Mouse (Mus musculus): Measurements from ENCODE around the gene Gm20388. TPM values are rescaled to one million over a fixed set of nuclear protein-coding genes. Genes with fewer than 3 reads are reported as not detected.
"Not testable (repeated sequence)": the region's sequence is repeated elsewhere in the genome, so short reads cannot be mapped to it uniquely, and the experiment has no call there.

Gm20388 gene
- polyA plus RNA-seq, 1 experiment from 2014 or later = not detected

- peaks cover 41% of the 10 kb centered on the region for H3K4me1 ChIP-seq
Measured at GRCm38 (mm10) chr8:123414255-123414654, 3503.6 kb downstream of the Gm20388 start.

DNA sequence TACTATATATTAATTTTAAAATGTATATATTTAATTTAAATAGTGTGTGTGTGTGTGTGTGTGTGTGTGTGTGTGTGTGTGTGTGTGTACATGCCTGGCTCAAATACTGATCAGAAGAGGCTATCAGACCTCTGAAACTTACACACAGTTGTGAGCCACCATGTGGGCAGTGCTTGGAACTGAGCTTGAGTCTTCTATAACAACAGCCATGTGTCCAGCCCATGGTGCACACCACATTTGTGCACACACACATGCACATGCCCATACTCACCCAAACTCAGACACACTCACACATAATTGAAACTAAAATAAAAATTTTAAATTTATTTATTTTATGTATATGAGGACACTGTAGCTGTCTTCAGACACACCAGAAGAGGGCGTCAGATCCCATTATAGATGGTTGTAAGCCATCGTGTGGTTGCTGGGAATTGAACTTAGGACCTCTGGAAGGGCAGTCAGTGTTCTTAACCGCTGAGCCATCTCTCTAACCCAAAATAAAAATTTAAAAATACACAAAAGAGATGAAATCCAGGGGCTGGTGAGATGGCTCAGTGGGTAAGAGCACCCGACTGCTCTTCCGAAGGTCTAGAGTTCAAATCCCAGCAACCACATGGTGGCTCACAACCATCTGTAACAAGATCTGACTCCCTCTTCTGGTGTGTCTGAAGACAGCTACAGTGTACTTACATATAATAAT is 3504.5 kb downstream of the Gm20388 start:
- peaks cover 32% of the 10 kb centered on the region for H3K4me1 ChIP-seq
- peak overlapping the region; percentile 88 for H3K4me2 ChIP-seq (replicated peaks)
- not testable (repeated sequence) for H3K27me3 ChIP-seq; ATAC-seq (replicated peaks); H3K9me3 ChIP-seq; H3K27ac ChIP-seq (replicated peaks); H3K9ac ChIP-seq (replicated peaks)
- 85% methylated on average over 5 of the region's 5 CpGs for WGBS
- peaks cover 26% of the 10 kb centered on the region for H3K36me3 ChIP-seq
- peak overlapping the region; percentile 95 for H3K4me3 ChIP-seq

More at GRCm38 (mm10) chr8:123414255-123414654, 3503.6 kb downstream of the Gm20388 start:
- no peak for ATAC-seq (replicated peaks)
- H3K27ac ChIP-seq (replicated peaks) = peak overlapping the region; percentile 95
- peak overlapping the region; percentile 99 for H3K9ac ChIP-seq (replicated peaks)
- H3K9me3 ChIP-seq = no peaks in the 10 kb centered on the region
- H3K27me3 ChIP-seq = no peaks in the 10 kb centered on the region
- WGBS = 16% methylated on average over 9 of the region's 9 CpGs
- peak overlapping the region; percentile 88 for H3K4me2 ChIP-seq (replicated peaks)
- H3K36me3 ChIP-seq = peaks cover 18% of the 10 kb centered on the region
- H3K4me3 ChIP-seq = peak overlapping the region; percentile 95

DNA sequence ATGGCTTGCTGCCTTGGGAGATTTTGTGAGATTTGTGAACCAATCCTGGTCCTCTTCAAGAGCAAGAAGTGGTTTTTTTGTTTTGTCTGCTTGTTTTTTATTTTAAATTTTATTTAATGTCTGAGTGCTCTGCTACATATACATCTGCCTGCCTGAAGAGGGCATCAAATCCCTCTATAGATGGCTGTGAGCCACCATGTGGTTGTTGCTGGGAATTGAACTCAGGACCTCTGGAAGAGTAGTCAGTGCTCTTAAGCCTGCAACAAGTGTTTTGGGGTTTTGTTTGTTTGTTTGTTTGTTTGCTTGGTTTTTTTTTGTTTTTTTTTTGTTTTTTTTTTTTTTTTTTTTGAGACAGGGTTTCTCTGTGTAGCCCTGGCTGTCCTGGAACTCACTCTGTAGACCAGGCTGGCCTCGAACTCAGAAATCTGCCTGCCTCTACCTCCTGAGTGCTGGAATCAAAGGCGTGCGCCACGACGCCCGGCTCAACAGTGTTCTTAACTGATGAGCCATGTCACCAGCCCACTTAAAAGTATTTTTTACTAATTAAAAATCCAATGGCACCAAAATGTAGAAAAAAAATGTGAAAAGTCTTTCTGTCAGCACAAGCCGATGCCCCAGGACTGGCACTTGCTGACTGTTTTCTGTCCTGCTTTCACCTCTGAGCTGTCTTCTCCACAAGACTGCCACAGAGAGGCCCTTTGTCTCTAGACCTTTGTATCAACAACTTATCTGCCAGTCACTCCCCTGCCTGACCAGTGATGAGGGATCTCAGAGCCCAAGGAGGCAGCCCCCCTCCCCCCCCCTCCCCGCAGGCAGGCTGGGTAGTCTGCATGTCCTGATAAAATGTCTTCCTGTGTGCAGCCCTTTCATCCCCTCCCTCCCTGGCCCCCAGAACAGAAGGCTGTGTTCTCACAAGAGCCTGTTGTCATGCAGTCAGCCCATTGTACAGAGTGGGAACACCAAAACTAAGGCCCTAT is 3505.6 kb downstream of the Gm20388 start:
- WGBS = 84% methylated on average over 8 of the region's 8 CpGs
- peak overlapping the region; percentile 95 for H3K4me3 ChIP-seq
- peaks cover 37% of the 10 kb centered on the region for H3K36me3 ChIP-seq
- H3K4me1 ChIP-seq = peaks cover 32% of the 10 kb centered on the region
- ATAC-seq (replicated peaks) = no peak
- H3K4me2 ChIP-seq (replicated peaks) = peak overlapping the region; percentile 88
- H3K9ac ChIP-seq (replicated peaks) = no peak overlapping the region
- H3K27ac ChIP-seq (replicated peaks) = no peak overlapping the region
- no peaks in the 10 kb centered on the region for H3K27me3 ChIP-seq
- H3K9me3 ChIP-seq = no peaks in the 10 kb centered on the region

- Histone ChIP-seq H3K9ac (replicated peaks) (no peak overlapping the region), H3K4me2 (replicated peaks) (peak overlapping the region; percentile 88), H3K4me1 (peaks cover 35% of the 10 kb centered on the region), H3K36me3 (peaks cover 42% of the 10 kb centered on the region), H3K4me3 (no peak overlapping the region), H3K27ac (replicated peaks) (no peak overlapping the region), H3K9me3 (no peaks in the 10 kb centered on the region), H3K27me3 (no peaks in the 10 kb centered on the region)
- 78% methylated on average over 8 of the region's 8 CpGs for WGBS
- no peak for ATAC-seq (replicated peaks)
Measured at GRCm38 (mm10) chr8:123416944-123417555, 3506.4 kb downstream of the Gm20388 start.

DNA sequence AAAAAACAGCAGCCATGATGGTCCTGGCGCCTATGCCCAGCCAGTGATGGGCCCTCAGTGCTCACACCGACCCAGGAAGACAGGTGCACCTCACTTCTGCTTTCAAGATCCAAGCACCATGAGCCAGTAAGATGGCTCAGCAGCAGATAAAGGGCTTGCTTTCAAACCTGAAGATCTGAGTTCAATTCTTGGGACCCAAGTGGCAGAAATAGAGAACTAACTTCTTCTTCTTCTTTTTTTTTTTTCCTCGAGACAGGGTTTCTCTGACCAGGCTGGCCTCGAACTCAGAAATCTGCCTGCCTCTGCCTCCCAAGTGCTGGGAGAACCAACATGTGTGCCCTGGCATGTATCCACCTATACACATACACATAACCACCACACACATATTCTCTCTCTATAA is 3509.1 kb downstream of the Gm20388 start:
- no peak overlapping the region for H3K9ac ChIP-seq (replicated peaks)
- no peaks in the 10 kb centered on the region for H3K9me3 ChIP-seq
- no peaks in the 10 kb centered on the region for H3K27me3 ChIP-seq
- no peak overlapping the region for H3K4me3 ChIP-seq
- 92% methylated on average over 4 of the region's 4 CpGs for WGBS
- H3K27ac ChIP-seq (replicated peaks) = no peak overlapping the region
- no peak for ATAC-seq (replicated peaks)
- H3K4me2 ChIP-seq (replicated peaks) = no peak overlapping the region
- peaks cover 52% of the 10 kb centered on the region for H3K36me3 ChIP-seq
- peaks cover 40% of the 10 kb centered on the region for H3K4me1 ChIP-seq

GRCm38 (mm10) chr8:123420525-123421281 is 3510.1 kb downstream of the Gm20388 start:
- 95% methylated on average over 34 of the region's 34 CpGs for WGBS
- Histone ChIP-seq H3K9ac (replicated peaks) (no peak overlapping the region), H3K4me3 (no peak overlapping the region), H3K36me3 (peaks cover 52% of the 10 kb centered on the region), H3K4me1 (peaks cover 34% of the 10 kb centered on the region), H3K27me3 (no peaks in the 10 kb centered on the region), H3K4me2 (replicated peaks) (no peak overlapping the region), H3K9me3 (no peaks in the 10 kb centered on the region), H3K27ac (replicated peaks) (no peak overlapping the region)
- ATAC-seq (replicated peaks) = peak; percentile 30; the same call in 1 of the 2 replicates

DNA sequence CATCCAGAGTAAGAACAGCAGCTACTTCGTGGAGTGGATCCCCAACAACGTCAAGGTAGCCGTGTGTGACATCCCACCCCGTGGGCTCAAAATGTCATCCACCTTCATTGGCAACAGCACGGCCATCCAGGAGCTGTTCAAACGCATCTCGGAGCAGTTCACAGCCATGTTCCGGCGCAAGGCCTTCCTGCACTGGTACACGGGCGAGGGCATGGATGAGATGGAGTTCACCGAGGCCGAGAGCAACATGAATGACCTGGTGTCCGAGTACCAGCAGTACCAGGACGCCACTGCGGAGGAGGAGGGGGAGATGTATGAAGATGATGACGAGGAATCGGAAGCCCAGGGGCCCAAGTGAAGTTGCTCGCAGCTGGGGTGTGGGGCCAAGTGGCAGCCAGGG is 3510.7 kb downstream of the Gm20388 start:
- Histone ChIP-seq H3K4me3 (no peak overlapping the region), H3K9me3 (no peaks in the 10 kb centered on the region; the same call in 1 of the 2 replicates), H3K4me1 (peaks cover 29% of the 10 kb centered on the region), H3K9ac (replicated peaks) (no peak overlapping the region), H3K36me3 (peaks cover 52% of the 10 kb centered on the region), H3K27me3 (no peaks in the 10 kb centered on the region), H3K4me2 (replicated peaks) (no peak overlapping the region), H3K27ac (replicated peaks) (no peak overlapping the region)
- ATAC-seq (replicated peaks) = no peak
- 85% methylated on average over 19 of the region's 19 CpGs for WGBS

DNA sequence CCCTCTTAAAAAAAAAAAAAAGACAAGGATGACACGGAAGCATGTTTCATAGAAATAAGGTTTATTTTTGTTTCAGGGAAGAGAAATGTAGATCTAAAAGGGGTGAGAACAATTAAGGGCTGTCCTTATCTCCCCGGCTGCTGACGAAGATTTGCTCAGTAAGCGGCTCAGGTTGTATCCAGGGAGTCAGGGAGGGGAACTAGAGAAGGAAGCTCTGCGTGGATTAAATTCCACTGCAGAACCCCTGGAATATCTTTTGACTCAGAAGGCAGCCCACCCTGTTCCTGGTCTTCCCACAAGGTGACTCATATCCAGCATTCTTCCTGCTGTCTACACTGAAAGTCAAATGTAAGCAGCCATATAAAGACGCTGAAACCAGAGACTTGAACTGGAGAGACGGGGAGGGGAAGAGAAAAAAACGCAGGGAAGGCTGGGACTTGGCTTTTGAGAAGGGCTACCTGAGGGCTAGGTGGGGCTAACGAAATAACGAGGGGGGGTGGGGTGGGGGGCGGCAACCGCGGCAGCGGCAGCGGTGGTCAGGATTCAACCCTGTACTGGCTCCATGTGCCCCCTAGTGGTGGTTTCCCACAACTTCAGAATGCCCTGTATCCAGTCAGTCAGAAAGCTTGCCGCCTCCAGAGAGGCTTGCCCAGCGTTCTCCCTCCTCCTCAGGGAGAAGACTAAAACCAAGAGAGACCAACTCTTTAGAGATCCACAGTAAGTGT is 3511.6 kb downstream of the Gm20388 start:
- Histone ChIP-seq H3K4me1 (peaks cover 20% of the 10 kb centered on the region), H3K36me3 (peaks cover 49% of the 10 kb centered on the region), H3K4me3 (peak overlapping the region; percentile 16; the same call in 1 of the 2 replicates), H3K4me2 (replicated peaks) (peak overlapping the region; percentile 30), H3K27ac (replicated peaks) (no peak overlapping the region), H3K9ac (replicated peaks) (no peak overlapping the region), H3K27me3 (no peaks in the 10 kb centered on the region), H3K9me3 (peaks cover 2% of the 10 kb centered on the region; the same call in 1 of the 2 replicates)
- ATAC-seq (replicated peaks) = peak; percentile 65
- 19% methylated on average over 17 of the region's 17 CpGs for WGBS

DNA sequence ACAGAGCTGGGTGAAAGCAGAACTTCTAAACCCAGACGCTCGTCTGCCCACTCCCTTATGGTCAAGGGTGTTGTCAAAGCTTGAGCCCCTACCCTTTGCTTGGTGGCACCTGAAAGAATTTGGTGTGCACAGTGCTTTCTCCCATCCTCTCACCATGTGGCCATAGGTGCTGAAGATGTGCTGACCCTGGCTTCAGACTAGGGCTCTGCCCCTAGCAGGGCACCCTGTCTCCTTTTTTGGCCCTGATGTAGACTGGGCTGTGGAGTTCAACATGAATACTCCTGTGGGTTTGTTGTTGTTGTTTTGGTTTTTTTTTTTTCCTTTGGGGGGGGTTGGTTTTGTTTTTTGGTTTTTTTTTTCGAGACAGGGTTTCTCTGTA is 3512.1 kb downstream of the Gm20388 start:
- peak; percentile 44; the same call in 1 of the 2 replicates for ATAC-seq (replicated peaks)
- H3K9me3 ChIP-seq = peaks cover 7% of the 10 kb centered on the region
- H3K27ac ChIP-seq (replicated peaks) = no peak overlapping the region
- no peak overlapping the region for H3K4me3 ChIP-seq
- H3K36me3 ChIP-seq = peaks cover 49% of the 10 kb centered on the region
- H3K9ac ChIP-seq (replicated peaks) = no peak overlapping the region
- peaks cover 16% of the 10 kb centered on the region for H3K4me1 ChIP-seq
- H3K27me3 ChIP-seq = no peaks in the 10 kb centered on the region
- H3K4me2 ChIP-seq (replicated peaks) = peak overlapping the region; percentile 30; the same call in 1 of the 2 replicates
- WGBS = 22% methylated on average over 3 of the region's 3 CpGs

GRCm38 (mm10) chr8:123423441-123423840 is 3512.8 kb downstream of the Gm20388 start, which contains the start of gene Def8:
Gene Def8, plus strand, starts transcription at chr8:123423527.
- H3K4me2 ChIP-seq (replicated peaks) = peak within 1 kb of the TSS; percentile 30
- no peak for ATAC-seq (replicated peaks)
- H3K4me1 ChIP-seq = peaks cover 13% of the 10 kb centered on the region
- peaks cover 42% of the 10 kb centered on the region for H3K36me3 ChIP-seq
- no peaks in the 10 kb centered on the region for H3K27me3 ChIP-seq
- 85% methylated on average over 7 of the region's 7 CpGs for WGBS
- no peak within 1 kb of the TSS for H3K9ac ChIP-seq (replicated peaks)
- H3K27ac ChIP-seq (replicated peaks) = no peak within 1 kb of the TSS
- peaks cover 13% of the 10 kb centered on the region for H3K9me3 ChIP-seq
- H3K4me3 ChIP-seq = peak within 1 kb of the TSS; percentile 16; the same call in 1 of the 2 replicates

All from forebrain, embryonic 15.5 days (tissue).